Mouse (Mus musculus): ENCODE measurements around the gene Snx15.
"Not testable (repeated sequence)": the region's sequence is repeated elsewhere in the genome, so short reads cannot be mapped to it uniquely, and the experiment has no call there.

The Snx15 gene

GRCm38 (mm10) chr19:6127760-6128341, at the start of gene Snx15:
Snx15 (minus strand) TSS chr19:6128304.
- DNase-seq (ENCODE audit: low read depth, low spot score), result peak; percentile 95

- DNase-seq (ENCODE audit: low read depth, low spot score), result no peak
These were observed 46.7 kb upstream of the Snx15 start for GRCm38 (mm10) chr19:6174771-6175170.

- no peak for DNase-seq (ENCODE audit: low read depth, low spot score)
These were observed 43.1 kb upstream of the Snx15 start for GRCm38 (mm10) chr19:6171215-6171614.

GRCm38 (mm10) chr19:6166750-6167149, 38.6 kb upstream of the Snx15 start:
- no peak for DNase-seq (ENCODE audit: low read depth, low spot score)

GRCm38 (mm10) chr19:6163872-6164547, 35.9 kb upstream of the Snx15 start:
- no peak for DNase-seq (ENCODE audit: low read depth, low spot score)

GRCm38 (mm10) chr19:6157220-6157619, 29.1 kb upstream of the Snx15 start:
- no peak for DNase-seq (ENCODE audit: low read depth, low spot score)

GRCm38 (mm10) chr19:6156372-6156771, 28.3 kb upstream of the Snx15 start:
- no peak for DNase-seq (ENCODE audit: low read depth, low spot score)

- DNase-seq (ENCODE audit: low read depth, low spot score), result no peak
These were observed 27.1 kb upstream of the Snx15 start for GRCm38 (mm10) chr19:6155174-6155573.

GRCm38 (mm10) chr19:6144842-6145241, 16.7 kb upstream of the Snx15 start:
- DNase-seq (ENCODE audit: low read depth, low spot score), result no peak

- peak; percentile 92 for DNase-seq (ENCODE audit: low read depth, low spot score)
These were observed 13.3 kb upstream of the Snx15 start, which contains the start of gene Arl2 for GRCm38 (mm10) chr19:6141394-6141749. Arl2 (minus strand) TSS chr19:6141548.

GRCm38 (mm10) chr19:6140678-6141393, 12.7 kb upstream of the Snx15 start, which contains the start of gene Batf2:
Batf2 (plus strand) TSS chr19:6140983.
- peak; percentile 97 for DNase-seq (ENCODE audit: low read depth, low spot score)

- DNase-seq (ENCODE audit: low read depth, low spot score), result no peak
These were observed 12.2 kb upstream of the Snx15 start for GRCm38 (mm10) chr19:6140374-6140677.

GRCm38 (mm10) chr19:6139701-6140100, 11.6 kb upstream of the Snx15 start:
- no peak for DNase-seq (ENCODE audit: low read depth, low spot score)

GRCm38 (mm10) chr19:6136397-6136796, 8.3 kb upstream of the Snx15 start:
- DNase-seq (ENCODE audit: low read depth, low spot score), result no peak

GRCm38 (mm10) chr19:6133197-6133596, 5.1 kb upstream of the Snx15 start:
- not testable (repeated sequence) for DNase-seq (ENCODE audit: low read depth, low spot score)

- no peak for DNase-seq (ENCODE audit: low read depth, low spot score)
These were observed 4.2 kb upstream of the Snx15 start for GRCm38 (mm10) chr19:6132171-6132827.

- not testable (repeated sequence) for DNase-seq (ENCODE audit: low read depth, low spot score)
These were observed 2.5 kb upstream of the Snx15 start for GRCm38 (mm10) chr19:6130414-6131128.

GRCm38 (mm10) chr19:6126789-6127580, 1.1 kb downstream of the Snx15 start:
- no peak for DNase-seq (ENCODE audit: low read depth, low spot score)

- DNase-seq (ENCODE audit: low read depth, low spot score), result peak; percentile 63
These were observed 1.8 kb downstream of the Snx15 start for GRCm38 (mm10) chr19:6126289-6126688.

GRCm38 (mm10) chr19:6124898-6125297, 3.2 kb downstream of the Snx15 start:
- DNase-seq (ENCODE audit: low read depth, low spot score), result no peak

- DNase-seq (ENCODE audit: low read depth, low spot score), result peak; percentile 28
These were observed 4.8 kb downstream of the Snx15 start for GRCm38 (mm10) chr19:6123330-6123729.

Measured in forelimb bud, embryonic 11.5 days (tissue).